Mouse (Mus musculus) heart, postnatal 0 days (tissue): ENCODE data around the gene Snapc5.
A peak's percentile ranks its signal among the peaks of the same experiment; 100 is the strongest.
"Not testable (repeated sequence)": the region's sequence is repeated elsewhere in the genome, so short reads cannot be mapped to it uniquely, and the experiment has no call there.

ENCODE experiments used
- CTCF ChIP-seq: IDR thresholded peaks from 2 replicates; pipeline ENCODE4 v1.5.1; 2016; ENCODE audit warnings: antibody characterized with exemption, control low read depth, low read depth
- EP300 ChIP-seq: IDR thresholded peaks from 2 replicates; pipeline ENCODE4 v1.6.1; 2016; ENCODE audit warnings: antibody characterized with exemption, low read depth

- peak; percentile 51 for TF ChIP-seq CTCF
- not testable (repeated sequence) for TF ChIP-seq EP300
Measured at GRCm38 (mm10) chr9:64138896-64139295, 40.2 kb upstream of the Snapc5 start.
